Mouse (Mus musculus): ENCODE measurements around the gene Actr6. TPM values are rescaled to one million over a fixed set of nuclear protein-coding genes. Genes with fewer than 3 reads are reported as not detected.
"Not testable (repeated sequence)": the region's sequence is repeated elsewhere in the genome, so short reads cannot be mapped to it uniquely, and the experiment has no call there.

The Actr6 gene
- polyA plus RNA-seq, 1 experiment from 2014 or later, result 47.2 TPM

GRCm38 (mm10) chr10:89676609-89677008 is 55.5 kb downstream of the Actr6 start:
- WGBS, result 77% methylated on average over 4 of the region's 4 CpGs
- Histone ChIP-seq H3K27me3 (no peaks in the 10 kb centered on the region), H3K9ac (no peak overlapping the region), H3K9me3 (no peaks in the 10 kb centered on the region), H3K4me1 (no peaks in the 10 kb centered on the region), H3K4me3 (no peak overlapping the region), H3K4me2 (no peak overlapping the region), H3K27ac (no peak overlapping the region), H3K36me3 (peaks cover 9% of the 10 kb centered on the region; the same call in 1 of the 2 replicates)
- ATAC-seq (ENCODE audit: insufficient number of reproducible peaks, insufficient read depth, low FRiP score, low TSS enrichment, low read depth), result no peak

- H3K9me3 ChIP-seq; H3K9ac ChIP-seq; H3K4me2 ChIP-seq; H3K27me3 ChIP-seq; H3K36me3 ChIP-seq; H3K4me3 ChIP-seq; H3K4me1 ChIP-seq; H3K27ac ChIP-seq; ATAC-seq (ENCODE audit: insufficient number of reproducible peaks, insufficient read depth, low FRiP score, low TSS enrichment, low read depth): not testable (repeated sequence)
- WGBS, result 96% methylated on average over 5 of the region's 5 CpGs
These were observed 61.7 kb downstream of the Actr6 start for GRCm38 (mm10) chr10:89670371-89670770.

- Histone ChIP-seq H3K4me3 (no peak overlapping the region), H3K4me1 (no peaks in the 10 kb centered on the region), H3K27me3 (no peaks in the 10 kb centered on the region), H3K4me2 (no peak overlapping the region), H3K36me3 (peaks cover 6% of the 10 kb centered on the region), H3K27ac (no peak overlapping the region), H3K9ac (no peak overlapping the region), H3K9me3 (no peaks in the 10 kb centered on the region)
- 88% methylated on average over 7 of the region's 7 CpGs for WGBS
- ATAC-seq (ENCODE audit: insufficient number of reproducible peaks, insufficient read depth, low FRiP score, low TSS enrichment, low read depth), result no peak
These were observed 64.5 kb downstream of the Actr6 start for GRCm38 (mm10) chr10:89667571-89667970.

GRCm38 (mm10) chr10:89665679-89666078 is 66.4 kb downstream of the Actr6 start:
- Histone ChIP-seq H3K9me3 (no peaks in the 10 kb centered on the region), H3K4me3 (no peak overlapping the region), H3K27me3 (no peaks in the 10 kb centered on the region), H3K27ac (no peak overlapping the region), H3K9ac (no peak overlapping the region), H3K4me2 (no peak overlapping the region), H3K36me3 (peaks cover 17% of the 10 kb centered on the region), H3K4me1 (no peaks in the 10 kb centered on the region)
- no peak for ATAC-seq (ENCODE audit: insufficient number of reproducible peaks, insufficient read depth, low FRiP score, low TSS enrichment, low read depth)
- 94% methylated on average over 9 of the region's 9 CpGs for WGBS

- Histone ChIP-seq H3K9ac (no peak overlapping the region), H3K27ac (no peak overlapping the region), H3K36me3 (peaks cover 21% of the 10 kb centered on the region), H3K9me3 (no peaks in the 10 kb centered on the region), H3K4me3 (no peak overlapping the region), H3K27me3 (no peaks in the 10 kb centered on the region), H3K4me1 (no peaks in the 10 kb centered on the region), H3K4me2 (no peak overlapping the region)
- ATAC-seq (ENCODE audit: insufficient number of reproducible peaks, insufficient read depth, low FRiP score, low TSS enrichment, low read depth), result no peak
- WGBS, result 85% methylated on average over 8 of the region's 8 CpGs
These were observed 67.0 kb downstream of the Actr6 start for GRCm38 (mm10) chr10:89664977-89665645.

Other genes starting within 250 kb of the Actr6 start
- 0.34 TPM in 1 of 2 replicates, not detected in the other for gene Nr1h4, start 198.7 kb downstream of the Actr6 start, polyA plus RNA-seq (2015; fragmentation: Nextera tagmentation; extraction: Ambion mirVana)
- gene Slc17a8, start 111.0 kb downstream of the Actr6 start, polyA plus RNA-seq (2015; fragmentation: Nextera tagmentation; extraction: Ambion mirVana), result not detected in 2 replicates
- 8.6 and 9.5 TPM in 2 replicates for gene Scyl2, start 46.0 kb downstream of the Actr6 start, polyA plus RNA-seq (2015; fragmentation: Nextera tagmentation; extraction: Ambion mirVana)
- 22.9 and 23.1 TPM in 2 replicates for gene Uhrf1bp1l, start 12.7 kb upstream of the Actr6 start, polyA plus RNA-seq (2015; fragmentation: Nextera tagmentation; extraction: Ambion mirVana)
- gene Anks1b, start 141.2 kb upstream of the Actr6 start, polyA plus RNA-seq (2015; fragmentation: Nextera tagmentation; extraction: Ambion mirVana), result 1.5 and 3.3 TPM in 2 replicates